Mouse (Mus musculus): ENCODE results near the gene Dnah7b. TPM values are rescaled to one million over a fixed set of nuclear protein-coding genes. Genes with fewer than 3 reads are reported as not detected.
"Not testable (repeated sequence)": the region's sequence is repeated elsewhere in the genome, so short reads cannot be mapped to it uniquely, and the experiment has no call there.

Dnah7b gene
- 1 to 10 TPM; 1.6 to 1.9 TPM for total RNA-seq (2021)

GRCm38 (mm10) chr1:46066015-46066414 lies at the start of gene Dnah7b:
Gene Dnah7b, plus strand, starts transcription at chr1:46066315.
- DNase-seq: no peak

DNA sequence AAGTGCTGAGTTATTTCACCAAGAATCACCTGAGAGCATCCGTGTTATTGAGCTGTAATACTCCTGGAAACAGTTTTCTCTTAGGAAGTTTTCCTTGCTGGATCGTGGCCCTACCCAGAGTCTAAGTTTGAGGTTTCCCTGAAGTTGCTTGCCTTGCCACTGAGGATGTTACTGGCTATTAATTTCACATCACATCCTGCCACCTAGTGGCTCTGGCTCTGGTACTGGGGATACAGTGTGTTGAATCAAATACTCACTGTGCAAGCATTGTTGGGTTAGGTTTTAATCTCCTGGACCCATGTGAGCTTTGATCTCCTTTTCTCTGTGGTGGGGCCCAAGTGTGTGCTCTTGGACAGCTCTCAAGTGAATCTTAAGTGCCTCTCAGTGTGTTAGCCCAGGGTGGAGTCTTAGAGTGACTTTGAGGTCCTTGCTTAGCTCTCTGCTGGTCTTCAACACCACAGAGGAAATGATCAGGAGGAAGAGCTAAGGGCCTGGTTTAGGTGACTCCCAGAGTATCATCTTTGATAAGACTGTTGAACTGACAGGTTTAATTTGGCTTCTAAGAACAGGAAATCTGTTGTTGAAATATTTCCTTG lies 47.6 kb upstream of the Dnah7b start:
- peak in 1 of 2 experiments; percentile 12 for DNase-seq

DNA sequence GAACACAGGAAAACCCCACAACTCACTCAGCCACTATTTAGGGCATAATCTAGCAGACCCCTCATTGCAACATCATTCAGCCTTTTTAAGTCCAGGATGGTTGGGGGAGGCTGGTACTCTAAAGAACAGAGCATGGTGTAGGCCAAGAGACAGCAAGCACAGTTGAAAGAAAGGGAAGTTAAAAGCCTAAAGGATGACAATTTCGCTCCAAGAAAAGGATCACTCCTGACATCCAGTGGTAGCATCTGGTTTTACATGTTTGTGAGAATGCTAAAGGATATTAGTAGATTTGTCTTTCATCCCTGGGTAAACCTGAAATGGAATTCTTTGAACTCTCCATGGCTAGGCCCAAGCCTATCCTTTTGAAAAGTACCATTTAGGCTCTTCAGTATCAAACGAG lies 43.9 kb upstream of the Dnah7b start:
- peak in 1 of 2 experiments; percentile 28 for DNase-seq

DNA sequence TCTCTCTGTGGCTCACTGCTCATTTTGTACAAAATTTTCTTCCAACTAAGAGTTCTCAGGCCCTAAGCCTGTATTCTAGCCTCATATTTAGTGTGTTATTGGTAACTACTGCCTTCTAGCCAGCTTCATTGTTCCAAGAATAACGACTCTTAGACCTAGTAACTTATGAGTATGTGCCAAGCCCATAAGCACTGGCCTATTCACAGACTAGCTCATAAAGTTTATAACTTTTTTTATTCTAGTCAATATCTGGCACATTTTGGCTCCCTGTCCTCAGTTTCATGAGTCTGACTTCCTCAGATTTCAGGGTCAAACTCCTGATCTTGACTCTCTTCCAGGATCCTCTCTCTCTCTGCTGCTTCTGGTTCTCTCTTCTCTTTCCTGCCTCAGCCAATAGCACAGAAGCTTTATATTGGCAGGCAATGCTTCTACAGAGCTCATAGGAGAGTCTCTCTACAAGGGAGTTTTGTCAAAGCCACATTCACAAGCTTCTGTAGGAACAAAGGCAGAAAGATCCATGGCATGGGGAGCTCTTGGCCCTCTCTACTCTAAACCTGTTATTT lies 34.0 kb upstream of the Dnah7b start:
- no peak for DNase-seq

DNA sequence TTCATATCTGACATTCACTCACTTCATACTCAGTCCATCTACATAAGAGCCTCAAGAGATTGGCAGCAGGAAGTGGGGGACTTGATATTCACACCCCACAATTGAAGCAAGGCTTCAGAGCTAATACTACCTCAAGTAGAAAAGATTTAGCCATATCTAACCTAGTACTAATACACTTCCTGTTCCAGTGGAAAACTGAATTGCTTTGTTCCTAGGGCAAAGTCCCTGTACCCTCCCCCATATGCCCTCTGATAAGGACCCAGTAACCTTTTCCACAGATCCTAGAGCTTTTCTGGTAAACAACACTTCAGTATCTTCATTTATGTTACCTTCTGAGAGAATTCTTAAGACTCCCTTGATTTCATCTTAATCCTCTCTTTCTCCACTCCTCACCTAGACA lies 17.9 kb upstream of the Dnah7b start:
- no peak for DNase-seq

- peak; percentile 33 for DNase-seq
Observed at GRCm38 (mm10) chr1:46066484-46067251, 553 bp downstream of the Dnah7b start.

DNA sequence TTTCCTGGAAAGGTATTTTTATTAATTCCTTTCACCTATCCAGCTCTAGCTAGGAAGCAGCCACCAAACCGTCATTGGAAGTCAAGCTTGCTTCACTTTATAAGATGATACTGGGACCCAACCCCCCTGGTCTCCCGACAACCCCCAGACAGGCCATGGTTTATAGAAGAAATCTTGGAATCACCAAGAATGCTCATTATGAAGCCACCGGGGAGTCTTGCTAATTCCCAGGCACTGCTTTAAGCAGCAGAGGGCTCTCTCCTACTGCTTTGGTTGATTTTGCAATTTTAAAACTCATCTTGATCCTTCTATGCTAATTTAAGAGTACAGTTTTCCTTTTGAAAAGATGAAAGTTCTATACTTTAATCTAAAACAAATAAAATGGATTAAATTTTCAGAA lies 2.7 kb downstream of the Dnah7b start:
- DNase-seq: not testable (repeated sequence)

- no peak for DNase-seq
Observed at GRCm38 (mm10) chr1:46077891-46078290, 11.8 kb downstream of the Dnah7b start.

- no peak for DNase-seq
Observed at GRCm38 (mm10) chr1:46100484-46100883, 34.4 kb downstream of the Dnah7b start.

- DNase-seq: not testable (repeated sequence)
Observed at GRCm38 (mm10) chr1:46112606-46113005, 46.5 kb downstream of the Dnah7b start.

- not testable (repeated sequence) for DNase-seq
Observed at GRCm38 (mm10) chr1:46117179-46117578, 51.1 kb downstream of the Dnah7b start.

GRCm38 (mm10) chr1:46128058-46128457 lies 61.9 kb downstream of the Dnah7b start:
- DNase-seq: no peak

DNA sequence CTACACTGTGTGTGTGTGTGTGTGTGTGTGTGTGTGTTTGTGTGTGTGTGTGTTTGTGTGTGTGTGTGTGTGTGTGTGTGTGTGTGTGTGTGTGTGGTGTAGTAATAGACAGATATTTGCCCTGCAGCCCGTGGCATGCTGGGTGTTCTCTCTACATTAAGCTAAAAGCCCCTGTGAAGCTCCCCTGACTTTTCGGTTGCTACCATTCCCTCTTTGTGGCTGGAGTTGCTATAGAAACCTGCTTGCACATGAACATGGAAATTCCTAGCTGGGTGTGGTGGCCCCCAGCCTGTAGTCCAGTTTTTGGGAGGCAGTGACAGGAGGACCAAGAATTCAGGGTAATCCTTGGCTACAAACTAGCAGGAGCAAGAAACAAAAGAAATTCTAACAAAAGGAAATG lies 130.7 kb downstream of the Dnah7b start:
- DNase-seq: not testable (repeated sequence)

GRCm38 (mm10) chr1:46201169-46201568 lies 135.1 kb downstream of the Dnah7b start:
- not testable (repeated sequence) for DNase-seq

DNA sequence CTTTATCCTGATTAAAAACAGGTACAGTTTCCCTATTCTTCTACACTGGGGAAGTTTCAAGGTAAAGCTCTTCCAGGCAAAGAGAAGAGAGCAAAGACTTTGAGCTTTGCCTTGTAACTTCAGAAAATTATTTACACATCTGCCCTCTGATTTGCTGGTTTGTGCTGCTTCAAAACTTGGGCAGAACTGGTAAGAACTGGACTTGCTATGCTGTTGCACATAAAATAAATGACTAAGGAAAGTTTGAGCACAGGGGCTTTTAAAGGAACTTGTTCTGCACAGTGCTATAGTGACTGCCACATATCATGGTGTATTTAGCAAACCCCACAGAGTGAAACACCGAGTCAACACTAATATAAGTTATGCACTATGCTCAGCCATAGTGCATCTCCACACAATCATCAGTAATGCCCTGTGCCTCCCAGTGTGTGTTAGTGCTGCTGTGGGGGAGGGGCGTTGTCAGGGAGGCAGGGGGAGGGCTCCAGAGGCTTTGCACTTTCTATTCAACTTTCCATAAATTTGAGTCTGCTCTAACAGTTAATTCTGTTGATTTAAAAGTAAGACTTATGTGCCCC lies 144.0 kb downstream of the Dnah7b start:
- not testable (repeated sequence) for DNase-seq

DNA sequence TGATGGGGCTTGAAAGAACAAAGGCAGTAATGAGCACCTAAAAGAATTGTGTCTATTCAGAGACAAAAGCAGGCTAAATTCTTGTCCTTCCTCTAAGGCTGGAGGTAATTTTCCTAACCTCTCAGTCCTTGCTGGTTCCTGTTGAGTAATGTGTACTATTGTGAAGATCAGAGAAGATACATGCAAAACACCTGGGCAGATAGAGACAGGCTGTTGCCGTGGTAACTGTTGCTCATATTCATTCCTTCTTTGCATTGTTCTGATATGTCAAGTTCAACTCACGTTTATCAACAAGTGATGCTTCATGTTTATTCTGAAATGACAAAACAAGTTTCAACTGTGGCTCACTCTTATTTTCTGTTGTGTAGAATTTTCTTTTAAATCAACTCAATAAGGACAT lies 156.6 kb downstream of the Dnah7b start:
- not testable (repeated sequence) for DNase-seq

DNA sequence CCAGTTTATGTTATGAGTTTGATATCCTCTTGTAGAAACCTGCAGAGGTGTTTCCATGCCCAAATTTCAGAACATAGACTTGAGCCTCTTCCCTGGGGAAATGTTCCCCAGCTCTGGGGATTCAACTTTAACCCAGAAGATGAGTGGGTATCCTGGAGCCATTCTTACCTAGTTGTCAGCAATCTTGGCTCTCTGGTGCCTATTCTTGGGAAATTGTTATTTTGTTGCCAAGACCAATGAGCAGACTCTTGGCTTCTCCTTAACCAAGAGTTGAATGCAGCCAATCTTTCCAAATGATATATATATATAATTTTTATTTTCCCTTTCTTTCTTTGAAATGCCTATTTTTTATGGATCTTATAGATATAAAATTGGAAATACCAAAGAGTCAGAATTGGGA lies 160.0 kb downstream of the Dnah7b start:
- not testable (repeated sequence) for DNase-seq

DNA sequence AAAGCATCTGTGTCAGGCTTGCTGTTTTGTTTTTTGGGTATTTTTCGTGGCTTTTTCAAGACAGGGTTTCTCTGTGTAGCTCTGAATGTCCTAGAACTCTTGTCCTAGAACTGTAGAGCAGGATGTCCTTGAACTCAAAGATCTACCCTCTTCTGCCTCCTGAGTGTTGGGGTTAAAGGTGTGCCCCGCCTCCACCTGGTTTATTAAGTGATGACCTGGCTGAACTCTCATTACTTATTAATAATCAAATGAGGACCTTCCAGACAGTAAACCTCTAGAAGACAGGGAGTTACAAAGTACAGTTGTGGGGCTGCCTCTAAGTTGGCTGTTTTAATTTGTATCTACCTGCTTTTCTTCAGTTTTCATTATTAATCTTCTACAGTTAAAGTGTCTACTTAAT lies 202.7 kb downstream of the Dnah7b start:
- not testable (repeated sequence) for DNase-seq

GRCm38 (mm10) chr1:46271927-46272326 lies 205.8 kb downstream of the Dnah7b start:
- DNase-seq: no peak

- not testable (repeated sequence) for DNase-seq
Observed at GRCm38 (mm10) chr1:46278057-46278910, 212.2 kb downstream of the Dnah7b start.

DNA sequence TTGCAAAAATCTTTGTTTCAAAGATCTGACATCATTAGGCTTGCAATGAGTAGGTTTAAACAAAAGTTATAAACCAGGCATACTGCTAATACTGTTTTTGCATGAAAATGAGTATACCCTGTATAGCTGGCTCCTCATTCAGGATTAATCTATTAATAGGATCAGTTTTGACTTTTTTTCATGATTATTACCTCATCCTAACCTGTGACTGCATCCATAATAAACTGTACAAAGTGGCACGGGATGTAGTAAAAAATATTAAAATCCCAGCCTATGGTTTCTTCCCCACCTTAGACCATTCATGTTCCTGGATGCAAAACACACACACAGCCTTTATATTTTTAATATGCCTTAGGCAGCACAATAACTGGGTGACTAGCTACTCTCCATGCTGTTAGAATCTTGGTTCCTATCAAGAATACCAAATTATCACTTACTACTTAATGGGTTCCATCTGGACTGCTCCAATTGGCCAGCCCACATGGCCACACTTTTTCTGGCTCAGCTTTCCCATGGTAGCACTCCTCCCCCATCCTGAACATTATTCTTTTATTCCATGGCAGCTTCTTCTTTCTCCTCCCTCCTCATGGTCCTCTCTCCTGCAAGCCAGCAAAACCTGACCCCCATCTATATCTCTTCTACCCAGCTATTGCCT lies 212.9 kb downstream of the Dnah7b start:
- not testable (repeated sequence) for DNase-seq

DNA sequence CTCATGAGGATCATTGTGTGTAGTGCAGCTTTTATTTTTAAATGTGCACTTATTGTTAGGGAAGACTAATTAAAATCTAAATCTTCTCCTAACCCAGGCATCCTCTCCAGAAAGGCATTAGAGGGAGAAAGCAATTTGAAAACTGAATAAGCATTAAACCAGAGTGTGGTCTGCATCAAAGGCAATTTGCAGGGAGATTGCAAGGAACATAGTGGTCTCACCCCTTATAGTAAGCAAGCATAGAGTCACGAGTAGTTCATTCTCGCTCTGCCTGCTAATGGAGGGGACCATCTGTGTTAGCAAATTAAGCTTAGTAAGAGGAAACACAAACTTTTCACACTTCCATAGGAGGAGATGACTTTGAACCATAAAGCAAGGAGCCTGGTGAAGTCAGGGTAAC lies 228.3 kb downstream of the Dnah7b start:
- not testable (repeated sequence) for DNase-seq
